Mouse (Mus musculus) hindbrain, embryonic 15.5 days (tissue): Measurements from ENCODE around the gene Aig1. TPM values are rescaled to one million over a fixed set of nuclear protein-coding genes. Genes with fewer than 3 reads are reported as not detected.

Experiments
- ATAC-seq: fragments of 200-750 bp; cut with Nextera tagmentation; 2 replicates; pipeline ENCODE4 v1.8.0; 2017; ENCODE audit warnings: low read depth, moderate number of reproducible peaks, moderate TSS enrichment; ENCODE audit not compliant: low FRiP score
- H3K27ac ChIP-seq: fragments of 300-500 bp; sonication (generic); replicated peaks from 2 replicates; pipeline ENCODE4 v1.5.1; 2015; ENCODE audit warnings: mild to moderate bottlenecking, inconsistent platforms
- H3K27me3 ChIP-seq: fragments of 300-500 bp; sonication (generic); 2 replicates; pipeline ENCODE4 v1.6.1; 2015; ENCODE audit warnings: control low read depth, inconsistent platforms
- H3K36me3 ChIP-seq: fragments of 300-500 bp; sonication (generic); 2 replicates; pipeline ENCODE4 v1.6.1; 2015; ENCODE audit warnings: control low read depth, inconsistent platforms
- H3K4me1 ChIP-seq: fragments of 300-500 bp; sonication (generic); replicated peaks from 2 replicates; pipeline ENCODE4 v1.6.1; 2015; ENCODE audit warnings: control low read depth, inconsistent platforms
- H3K4me2 ChIP-seq: fragments of 300-500 bp; sonication (generic); 2 replicates; pipeline ENCODE4 v1.6.1; 2015; ENCODE audit warnings: moderate library complexity, mild to moderate bottlenecking, inconsistent platforms
- H3K4me3 ChIP-seq: fragments of 300-500 bp; sonication (generic); 2 replicates; pipeline ENCODE4 v1.5.1; 2015; ENCODE audit warnings: mild to moderate bottlenecking, inconsistent platforms
- H3K9ac ChIP-seq: fragments of 300-500 bp; sonication (generic); 2 replicates; pipeline ENCODE4 v1.6.1; 2015; ENCODE audit warnings: inconsistent platforms
- H3K9me3 ChIP-seq: fragments of 300-500 bp; sonication (generic); 2 replicates; pipeline ENCODE4 v1.6.1; 2016; ENCODE audit warnings: control low read depth, inconsistent platforms
- WGBS: fragments of 180-500 bp; shearing (Covaris S2); methylation state at CpG from one replicate; pipeline ENCODE4 v1.1.7; 2015; 5-methylcytosine and 5-hydroxymethylcytosine counted together
- polyA plus RNA-seq: library from polyadenylated mRNA; unstranded; fragments of >200 nt; fragmentation: Nextera tagmentation; extraction: Ambion mirVana; gene quantifications from 2 replicates; pipeline ENCODE4 v1.2.1, GENCODE M21; 2015

The Aig1 gene
- polyA plus RNA-seq, 1 experiment from 2014 or later, result 94.7 TPM

DNA sequence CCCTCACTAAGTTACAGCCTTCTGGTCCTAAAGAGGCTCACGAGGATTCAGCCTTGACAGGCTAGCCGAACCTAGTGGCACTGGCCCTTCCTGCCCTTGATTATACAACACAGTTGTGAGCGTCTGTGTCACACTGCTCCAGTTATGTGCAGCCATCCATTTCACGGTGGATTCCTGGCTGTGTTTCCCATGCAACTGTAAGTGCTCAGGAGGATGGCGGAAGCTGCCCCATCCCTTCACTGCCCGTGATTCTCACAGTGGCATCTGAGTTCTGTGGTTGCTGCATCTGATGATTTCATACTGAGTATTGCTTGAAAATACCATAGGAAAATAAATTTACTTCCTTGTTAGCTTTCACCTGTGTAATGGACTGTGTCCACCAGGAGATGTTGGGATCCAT lies 101.7 kb downstream of the Aig1 start:
- no peak overlapping the region for H3K4me3 ChIP-seq
- no peak overlapping the region for H3K4me2 ChIP-seq
- no peak overlapping the region for H3K9ac ChIP-seq
- no peak overlapping the region for H3K27ac ChIP-seq
- WGBS, result 47% methylated on average over 6 of the region's 6 CpGs
- no peaks in the 10 kb centered on the region for H3K4me1 ChIP-seq
- no peak for ATAC-seq
- no peaks in the 10 kb centered on the region for H3K36me3 ChIP-seq
- H3K9me3 ChIP-seq, result no peaks in the 10 kb centered on the region
- no peaks in the 10 kb centered on the region for H3K27me3 ChIP-seq

DNA sequence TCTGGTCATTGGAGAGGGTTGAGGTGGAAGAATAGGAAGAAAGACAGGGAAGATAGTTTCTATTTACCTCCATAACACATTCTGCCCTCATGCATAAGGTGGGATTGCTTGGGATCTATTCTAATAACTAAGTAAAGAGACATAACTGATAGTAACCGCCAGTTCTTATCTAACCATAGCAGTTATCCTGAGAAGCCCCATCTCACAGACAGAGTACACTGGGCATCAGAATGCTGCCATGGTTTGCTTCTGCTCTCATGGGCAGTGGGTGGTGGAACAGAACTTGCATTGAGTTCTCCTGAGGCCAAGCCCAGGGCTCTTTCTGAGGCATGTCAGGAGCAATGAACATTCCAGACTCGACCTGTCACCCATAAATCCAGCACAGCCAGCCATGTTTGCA lies 105.6 kb downstream of the Aig1 start:
- H3K9me3 ChIP-seq, result no peaks in the 10 kb centered on the region
- no peaks in the 10 kb centered on the region for H3K27me3 ChIP-seq
- no peak overlapping the region for H3K27ac ChIP-seq
- 90% methylated on average over 2 of the region's 2 CpGs for WGBS
- no peaks in the 10 kb centered on the region for H3K36me3 ChIP-seq
- no peak overlapping the region for H3K9ac ChIP-seq
- no peak overlapping the region for H3K4me3 ChIP-seq
- H3K4me1 ChIP-seq, result no peaks in the 10 kb centered on the region
- ATAC-seq, result no peak
- H3K4me2 ChIP-seq, result no peak overlapping the region

DNA sequence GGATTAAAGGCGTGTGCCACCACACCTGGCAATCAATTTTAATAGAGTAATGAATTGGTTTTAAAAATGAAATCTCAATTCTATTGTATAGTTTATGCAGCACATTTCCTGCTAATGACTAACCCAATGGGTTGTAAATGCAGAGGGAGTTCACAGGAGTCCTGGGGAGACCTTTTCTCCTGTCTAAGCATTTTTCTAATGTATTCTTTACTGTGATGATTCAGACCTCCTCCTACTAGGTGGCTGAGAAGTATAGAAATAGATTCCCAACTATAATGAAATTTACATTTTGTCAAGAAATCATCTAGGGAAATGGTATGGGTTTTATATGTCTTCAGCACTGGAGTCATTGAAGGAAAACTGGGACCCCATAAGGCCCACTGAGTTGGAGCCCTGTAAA lies 114.1 kb downstream of the Aig1 start:
- Histone ChIP-seq H3K27me3 (no peaks in the 10 kb centered on the region), H3K4me1 (0 out of 2 replicates have a peak, but pooled peaks cover 3% of the 10 kb centered on the region), H3K4me3 (no peak overlapping the region), H3K9ac (no peak overlapping the region), H3K27ac (no peak overlapping the region), H3K36me3 (no peaks in the 10 kb centered on the region), H3K4me2 (no peak overlapping the region), H3K9me3 (no peaks in the 10 kb centered on the region)
- 98% methylated on average over 1 of the region's 1 CpGs for WGBS
- ATAC-seq, result no peak

DNA sequence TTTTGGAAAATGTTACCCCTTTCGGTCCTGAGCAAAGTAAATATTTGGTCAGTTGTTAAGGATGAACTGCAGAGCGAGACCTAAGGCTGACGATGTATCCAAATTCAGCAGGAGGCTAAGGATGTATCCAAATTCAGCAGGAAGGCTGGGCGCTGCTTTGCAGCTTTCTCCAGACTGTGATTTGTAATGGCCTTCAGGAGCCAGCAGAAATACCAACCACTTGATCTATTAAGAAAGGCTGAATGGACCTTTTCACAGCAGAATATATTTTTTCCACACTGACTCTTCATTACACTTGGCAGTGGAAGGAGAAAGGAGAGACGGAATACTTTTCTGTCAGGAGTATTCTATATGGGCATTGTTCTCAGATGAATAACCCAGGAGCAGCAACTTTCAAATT lies 115.0 kb downstream of the Aig1 start:
- Histone ChIP-seq H3K36me3 (no peaks in the 10 kb centered on the region), H3K4me3 (no peak overlapping the region), H3K9ac (no peak overlapping the region), H3K4me2 (no peak overlapping the region), H3K9me3 (no peaks in the 10 kb centered on the region), H3K27me3 (no peaks in the 10 kb centered on the region), H3K27ac (no peak overlapping the region), H3K4me1 (0 out of 2 replicates have a peak, but pooled peaks cover 3% of the 10 kb centered on the region)
- WGBS, result 54% methylated on average over 5 of the region's 5 CpGs
- ATAC-seq, result no peak

DNA sequence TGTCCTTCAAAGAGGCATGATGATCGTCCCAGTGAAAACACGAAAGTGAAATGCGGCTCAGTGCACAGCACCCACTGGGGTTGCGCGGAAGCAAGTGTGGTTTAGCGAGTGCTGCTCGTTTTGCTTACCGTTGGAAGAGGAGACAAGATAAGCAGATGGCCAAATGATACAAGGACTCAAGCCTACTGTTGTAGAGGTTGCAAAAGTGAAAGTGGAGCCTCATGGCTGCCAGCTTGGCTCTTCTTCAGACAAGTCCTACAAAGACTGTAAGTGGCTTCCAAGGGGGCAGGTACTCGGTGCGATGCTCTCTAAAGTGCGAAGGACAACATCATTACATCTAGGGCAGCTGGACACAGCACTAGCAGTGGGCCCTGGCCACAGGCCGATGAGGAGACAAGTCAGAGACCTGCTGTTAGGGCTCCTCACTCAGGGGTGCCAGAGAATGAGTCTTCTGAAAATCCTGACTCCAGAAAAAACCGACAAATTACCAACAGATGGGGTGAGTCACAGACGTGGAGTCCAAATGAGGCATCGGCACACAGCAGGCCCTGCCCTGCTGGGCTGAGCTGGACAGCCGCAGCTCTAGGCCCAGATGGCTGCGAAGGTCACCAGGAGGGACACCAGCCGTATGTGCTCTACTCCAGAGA lies 129.2 kb downstream of the Aig1 start:
- H3K4me1 ChIP-seq, result no peaks in the 10 kb centered on the region
- H3K27me3 ChIP-seq, result no peaks in the 10 kb centered on the region
- H3K27ac ChIP-seq, result no peak overlapping the region
- H3K9me3 ChIP-seq, result no peaks in the 10 kb centered on the region
- no peak overlapping the region for H3K9ac ChIP-seq
- no peak overlapping the region for H3K4me3 ChIP-seq
- no peak overlapping the region for H3K4me2 ChIP-seq
- H3K36me3 ChIP-seq, result no peaks in the 10 kb centered on the region
- 83% methylated on average over 18 of the region's 18 CpGs for WGBS
- ATAC-seq, result peak; percentile 61; the same call in 1 of the 2 replicates

DNA sequence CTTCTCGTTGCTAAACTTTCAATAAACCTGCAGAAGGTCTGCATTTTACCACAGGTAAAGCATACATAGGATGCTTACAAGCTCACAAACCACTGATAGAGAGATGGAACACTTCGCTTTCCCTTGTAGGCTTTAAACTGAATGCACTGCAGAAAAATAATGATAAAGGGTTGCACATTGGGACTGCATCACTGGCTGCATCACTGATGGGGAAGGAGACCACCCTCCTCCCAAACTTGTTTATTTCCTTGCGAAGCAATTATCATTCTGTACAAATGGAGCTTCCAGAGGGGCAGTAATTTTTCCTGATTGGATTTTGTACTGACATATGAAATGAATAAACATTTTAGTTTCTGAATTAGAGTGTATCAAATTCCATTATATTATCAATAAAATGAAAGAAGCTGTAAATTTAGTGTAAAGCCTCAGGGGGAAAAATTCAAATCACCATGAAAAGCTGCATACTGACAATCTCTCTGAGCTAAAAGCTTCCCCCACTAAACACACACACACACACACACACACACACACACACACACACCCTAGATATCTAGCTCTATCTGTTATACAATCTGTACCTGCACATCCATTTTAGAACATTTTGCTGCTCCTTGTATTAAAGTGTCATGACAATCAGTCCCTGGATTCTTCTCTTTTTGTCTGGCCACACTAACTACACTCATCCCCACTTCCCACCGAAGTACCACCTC lies 138.6 kb downstream of the Aig1 start:
- H3K4me1 ChIP-seq, result no peaks in the 10 kb centered on the region
- no peak overlapping the region for H3K9ac ChIP-seq
- 87% methylated on average over 4 of the region's 4 CpGs for WGBS
- no peaks in the 10 kb centered on the region for H3K36me3 ChIP-seq
- no peaks in the 10 kb centered on the region for H3K9me3 ChIP-seq
- 0 out of 2 replicates have a peak, but pooled peaks have one; percentile 45 for ATAC-seq
- no peak overlapping the region for H3K27ac ChIP-seq
- no peak overlapping the region for H3K4me2 ChIP-seq
- H3K4me3 ChIP-seq, result no peak overlapping the region
- no peaks in the 10 kb centered on the region for H3K27me3 ChIP-seq

DNA sequence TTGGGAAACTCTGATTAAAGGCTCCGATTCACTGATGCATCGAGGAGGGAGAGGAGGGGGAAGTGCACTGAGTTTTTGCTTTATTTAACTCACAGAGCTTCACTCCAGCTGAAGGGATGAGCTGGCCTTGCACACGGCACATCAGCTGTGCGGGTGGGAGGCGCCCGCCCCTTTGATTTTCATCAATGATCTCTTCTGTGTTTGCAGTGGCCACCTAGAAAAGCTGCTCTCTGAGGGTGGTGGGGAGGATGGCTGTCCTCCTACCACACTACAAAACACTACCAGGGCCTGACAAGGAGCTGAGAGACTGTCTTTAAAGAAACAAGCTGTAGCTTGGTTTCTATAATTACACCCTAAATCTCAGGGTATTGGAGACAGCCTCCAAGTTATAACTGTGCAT lies 141.1 kb downstream of the Aig1 start:
- no peak overlapping the region for H3K4me2 ChIP-seq
- 63% methylated on average over 6 of the region's 6 CpGs for WGBS
- no peak overlapping the region for H3K9ac ChIP-seq
- H3K9me3 ChIP-seq, result no peaks in the 10 kb centered on the region
- no peak overlapping the region for H3K4me3 ChIP-seq
- no peaks in the 10 kb centered on the region for H3K4me1 ChIP-seq
- ATAC-seq, result no peak
- no peaks in the 10 kb centered on the region for H3K36me3 ChIP-seq
- no peak overlapping the region for H3K27ac ChIP-seq
- no peaks in the 10 kb centered on the region for H3K27me3 ChIP-seq

DNA sequence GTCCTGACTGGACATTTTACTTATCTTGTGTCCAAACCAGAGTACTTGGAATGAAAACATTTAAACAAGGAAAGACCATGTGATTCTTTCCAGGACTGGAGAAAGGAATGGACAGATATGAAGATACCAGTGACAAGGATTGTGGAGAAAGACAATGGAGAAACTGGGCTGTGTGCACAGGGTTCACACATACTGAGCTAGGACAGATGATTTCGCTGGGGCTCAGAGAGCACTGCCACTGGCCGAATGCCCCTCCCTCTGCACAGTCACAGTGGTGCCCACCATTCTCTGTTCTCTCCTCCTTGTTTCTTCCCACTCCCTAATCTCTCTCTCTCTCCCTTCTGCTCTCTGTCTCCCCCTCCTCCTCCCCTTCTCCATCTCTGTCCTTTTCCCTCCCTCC lies 142.6 kb downstream of the Aig1 start:
- no peak overlapping the region for H3K9ac ChIP-seq
- H3K27me3 ChIP-seq, result no peaks in the 10 kb centered on the region
- no peak overlapping the region for H3K4me3 ChIP-seq
- no peaks in the 10 kb centered on the region for H3K4me1 ChIP-seq
- ATAC-seq, result peak; percentile 30; the same call in 1 of the 2 replicates
- H3K27ac ChIP-seq, result no peak overlapping the region
- H3K4me2 ChIP-seq, result no peak overlapping the region
- no peaks in the 10 kb centered on the region for H3K9me3 ChIP-seq
- no peaks in the 10 kb centered on the region for H3K36me3 ChIP-seq
- 87% methylated on average over 2 of the region's 2 CpGs for WGBS

DNA sequence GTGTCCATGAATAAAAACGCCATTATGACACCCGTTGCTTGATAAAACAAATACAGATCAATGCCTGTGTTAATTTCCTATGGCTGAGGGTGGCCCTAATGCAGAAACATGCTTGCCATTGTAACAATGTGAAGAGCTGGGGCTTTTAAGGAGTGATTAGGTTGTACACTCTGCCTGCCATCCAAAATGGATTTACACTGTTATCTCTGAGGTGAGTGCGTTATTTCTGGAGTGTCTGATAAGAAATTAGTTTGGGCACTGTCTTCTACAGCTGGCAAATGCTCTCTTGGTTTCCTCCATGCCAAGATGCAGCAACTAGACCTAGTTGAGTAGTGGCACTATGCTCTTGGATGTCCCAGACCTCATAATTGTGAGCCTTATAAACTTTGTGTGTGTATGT lies 143.5 kb downstream of the Aig1 start:
- H3K4me2 ChIP-seq, result no peak overlapping the region
- no peaks in the 10 kb centered on the region for H3K9me3 ChIP-seq
- no peak for ATAC-seq
- no peak overlapping the region for H3K4me3 ChIP-seq
- H3K4me1 ChIP-seq, result no peaks in the 10 kb centered on the region
- no peaks in the 10 kb centered on the region for H3K27me3 ChIP-seq
- no peaks in the 10 kb centered on the region for H3K36me3 ChIP-seq
- no peak overlapping the region for H3K27ac ChIP-seq
- H3K9ac ChIP-seq, result no peak overlapping the region
- WGBS, result 93% methylated on average over 3 of the region's 3 CpGs

DNA sequence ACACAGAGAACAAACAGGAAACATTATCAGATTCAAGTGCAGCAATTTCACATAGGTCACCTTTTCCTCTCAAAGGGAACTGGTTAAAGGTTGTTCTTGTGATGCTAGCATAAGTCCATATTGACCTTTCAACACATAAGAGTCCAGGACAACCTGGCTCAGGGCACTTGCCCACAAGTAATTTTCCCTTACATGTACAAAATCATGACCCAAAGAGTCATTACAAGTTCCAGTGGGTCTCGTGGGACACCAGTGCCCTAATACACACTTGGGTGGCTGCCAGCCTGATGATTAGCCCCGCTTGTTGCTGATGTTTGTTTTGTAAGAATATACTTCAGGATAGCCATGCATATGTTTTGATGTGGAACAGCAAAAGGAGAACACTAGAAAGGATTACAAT lies 152.6 kb downstream of the Aig1 start:
- H3K4me2 ChIP-seq, result no peak overlapping the region
- no peak overlapping the region for H3K9ac ChIP-seq
- no peak for ATAC-seq
- H3K27me3 ChIP-seq, result no peaks in the 10 kb centered on the region
- H3K27ac ChIP-seq, result no peak overlapping the region; the same call in 1 of the 2 replicates
- 33% methylated on average over 2 of the region's 2 CpGs for WGBS
- H3K4me3 ChIP-seq, result no peak overlapping the region
- peaks cover 40% of the 10 kb centered on the region for H3K4me1 ChIP-seq
- no peaks in the 10 kb centered on the region for H3K9me3 ChIP-seq
- no peaks in the 10 kb centered on the region for H3K36me3 ChIP-seq

DNA sequence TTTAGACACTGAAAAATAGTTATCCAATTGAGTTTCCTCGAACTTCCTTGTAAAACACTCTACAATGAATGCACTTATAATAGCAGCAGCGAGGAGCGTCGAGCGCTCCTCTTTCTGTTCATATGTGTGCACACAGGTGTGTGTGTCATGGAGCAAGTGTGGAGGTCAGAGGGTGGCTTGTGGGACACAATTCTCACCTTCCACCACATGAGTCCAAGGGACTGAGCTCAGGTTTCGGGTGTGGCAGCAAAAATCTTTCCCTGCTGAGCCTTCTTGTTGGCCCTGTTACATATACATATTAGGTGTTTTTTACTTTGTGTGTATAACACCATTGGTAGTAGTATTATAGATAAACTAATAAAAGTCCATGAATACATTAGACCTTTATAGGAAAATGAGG lies 153.2 kb downstream of the Aig1 start:
- WGBS, result 84% methylated on average over 6 of the region's 6 CpGs
- Histone ChIP-seq H3K4me3 (no peak overlapping the region), H3K9me3 (no peaks in the 10 kb centered on the region), H3K4me2 (no peak overlapping the region), H3K9ac (no peak overlapping the region), H3K27me3 (no peaks in the 10 kb centered on the region), H3K4me1 (peaks cover 40% of the 10 kb centered on the region), H3K27ac (no peak overlapping the region), H3K36me3 (no peaks in the 10 kb centered on the region)
- ATAC-seq, result no peak

DNA sequence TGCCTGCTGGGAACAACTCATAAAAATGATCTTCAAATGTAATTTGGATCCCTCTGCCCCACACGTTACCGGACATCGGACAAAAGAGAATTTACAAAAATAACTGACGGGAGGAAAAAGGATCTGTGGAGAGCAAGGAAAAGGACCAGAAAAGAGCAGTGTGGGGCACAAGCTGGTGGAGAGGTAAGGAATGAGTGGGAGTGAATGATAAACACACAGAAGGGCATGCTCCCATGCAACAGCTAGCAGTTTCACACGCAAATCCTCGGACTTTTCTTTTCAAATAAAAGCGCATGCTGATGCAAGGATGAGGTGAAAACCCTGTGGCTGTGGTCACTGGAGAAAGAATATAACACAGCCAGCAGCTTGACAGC lies 153.9 kb downstream of the Aig1 start:
- H3K27me3 ChIP-seq, result no peaks in the 10 kb centered on the region
- H3K9ac ChIP-seq, result no peak overlapping the region
- H3K27ac ChIP-seq, result peak overlapping the region; percentile 61
- no peaks in the 10 kb centered on the region for H3K36me3 ChIP-seq
- no peaks in the 10 kb centered on the region for H3K9me3 ChIP-seq
- 25% methylated on average over 7 of the region's 7 CpGs for WGBS
- no peak overlapping the region for H3K4me3 ChIP-seq
- H3K4me1 ChIP-seq, result peaks cover 40% of the 10 kb centered on the region
- H3K4me2 ChIP-seq, result peak overlapping the region; percentile 25
- peak; percentile 51 for ATAC-seq
